Mouse (Mus musculus) heart, embryonic 14.5 days (tissue): ENCODE data around the gene Gm16181. TPM values are rescaled to one million over a fixed set of nuclear protein-coding genes. Genes with fewer than 3 reads are reported as not detected.
A peak's percentile ranks its signal among the peaks of the same experiment; 100 is the strongest.

Experiments used
- ATAC-seq: fragments of 200-750 bp; cut with Nextera tagmentation; 2 replicates; pipeline ENCODE4 v1.8.0; 2017; ENCODE audit warnings: low read depth, moderate TSS enrichment; ENCODE audit not compliant: insufficient number of reproducible peaks, insufficient read depth, low FRiP score
- H3K27ac ChIP-seq, 2 experiments: fragments of 200-500 bp in 1 of 2; fragments of 300-500 bp in 1 of 2; sonication (generic) in 1 of 2; replicated peaks in 1 of 2; 2 replicates each; pipeline ENCODE4 v1.5.1; 2012 to 2014; ENCODE audit warnings: low read depth in 2 of 2, low read length in 2 of 2, control low read depth in 1 of 2, mild to moderate bottlenecking in 1 of 2, mixed read lengths in 1 of 2; ENCODE audit not compliant: control insufficient read depth in 1 of 2, insufficient read depth in 1 of 2
- H3K27me3 ChIP-seq: fragments of 300-500 bp; sonication (generic); 2 replicates; pipeline ENCODE4 v1.6.1; 2014; ENCODE audit warnings: mild to moderate bottlenecking, low read length, control low read depth; ENCODE audit not compliant: control insufficient read depth, insufficient read depth
- H3K36me3 ChIP-seq: fragments of 300-500 bp; sonication (generic); 2 replicates; pipeline ENCODE4 v1.6.1; 2014; ENCODE audit warnings: mild to moderate bottlenecking, control low read depth, low read length, mixed read lengths; ENCODE audit not compliant: control insufficient read depth, insufficient read depth
- H3K4me1 ChIP-seq, 2 experiments: fragments of 200-500 bp in 1 of 2; fragments of 300-500 bp in 1 of 2; sonication (generic) in 1 of 2; 2 replicates each; pipeline ENCODE4 v1.6.1; 2012 to 2014; ENCODE audit warnings: low read length in 2 of 2, control low read depth in 1 of 2, mixed read lengths in 1 of 2; ENCODE audit not compliant: control insufficient read depth in 2 of 2, insufficient read depth in 2 of 2
- H3K4me2 ChIP-seq: fragments of 300-500 bp; sonication (generic); 2 replicates; pipeline ENCODE4 v1.6.1; 2014; ENCODE audit warnings: mild to moderate bottlenecking, low read length
- H3K4me3 ChIP-seq, 2 experiments: fragments of 200-500 bp in 1 of 2; fragments of 300-500 bp in 1 of 2; sonication (generic) in 1 of 2; 2 replicates each; pipeline ENCODE4 v1.5.1; 2012 to 2014; ENCODE audit warnings: low read length in 2 of 2, mild to moderate bottlenecking in 2 of 2, control low read depth in 1 of 2, low read depth in 1 of 2, moderate library complexity in 1 of 2; ENCODE audit not compliant: control insufficient read depth in 1 of 2, insufficient read depth in 1 of 2
- H3K9ac ChIP-seq: fragments of 300-500 bp; sonication (generic); 2 replicates; pipeline ENCODE4 v1.6.1; 2014; ENCODE audit warnings: mild to moderate bottlenecking, low read length
- H3K9me3 ChIP-seq: fragments of 300-500 bp; sonication (generic); 2 replicates; pipeline ENCODE4 v1.6.1; 2016; ENCODE audit warnings: low read length, control low read depth; ENCODE audit not compliant: control insufficient read depth
- WGBS: fragments of 180-500 bp; shearing (Covaris S2); extraction: QIAGEN DNeasy Blood & Tissue Kit; methylation state at CpG from one replicate; pipeline ENCODE4 v1.1.7; 2014; 5-methylcytosine and 5-hydroxymethylcytosine counted together
- polyA plus RNA-seq: library from polyadenylated mRNA; unstranded; fragments of >200 nt; fragmentation: Nextera tagmentation; extraction: Ambion mirVana; gene quantifications from 2 replicates; pipeline ENCODE4 v1.2.1, GENCODE M21; 2014

Gm16181 gene
- polyA plus RNA-seq = 0.69 TPM in 1 of 2 replicates, not detected in the other

DNA sequence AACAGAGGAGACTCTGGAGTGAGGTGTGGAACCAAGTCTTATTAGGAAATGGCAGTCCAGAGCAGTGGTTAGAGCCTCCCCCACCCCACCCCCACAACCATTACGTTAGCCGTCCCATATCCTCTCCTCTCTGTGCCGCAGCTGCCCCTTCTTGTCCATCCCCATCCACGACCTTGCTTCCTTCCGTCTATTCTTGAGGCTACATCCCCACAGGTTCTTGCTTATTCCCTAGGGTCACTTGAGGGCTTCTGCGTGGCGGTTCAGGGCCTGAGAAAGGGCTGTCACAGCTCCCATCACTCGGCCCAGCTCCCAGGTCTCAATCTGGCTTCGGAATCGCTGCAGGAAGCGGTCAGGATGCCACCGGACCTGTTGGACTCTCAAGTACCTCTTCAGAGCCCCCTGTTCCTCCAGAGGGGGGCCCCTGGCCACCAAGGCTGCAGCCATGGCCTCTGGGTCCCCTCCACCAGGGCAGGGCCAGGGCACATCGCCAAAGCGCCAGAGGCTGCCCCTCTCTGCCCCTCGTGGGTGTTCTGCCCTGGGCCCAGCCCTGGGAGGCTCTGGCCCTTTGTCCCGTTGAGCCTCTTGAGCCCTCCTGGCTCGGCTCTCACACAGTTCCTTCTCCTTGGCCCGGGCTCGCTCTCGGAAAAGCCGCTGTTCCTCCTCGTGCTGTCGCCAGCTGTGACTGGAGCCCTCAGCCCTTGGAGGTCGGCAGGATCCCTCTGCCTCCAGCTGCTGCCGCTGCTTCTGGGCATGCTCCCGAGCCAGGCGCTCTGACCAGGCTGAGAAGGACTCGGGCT, at the start of gene Gm16181:
TSS of gene Gm16181 (plus strand) at position 679 of the 797 bp plus-strand sequence.
- peak within 1 kb of the TSS; percentile 9 to 72; a peak in 2 of 4 replicates for H3K27ac ChIP-seq
- no peaks in the 10 kb centered on the region for H3K9me3 ChIP-seq
- no peak within 1 kb of the TSS for H3K4me2 ChIP-seq
- 65% methylated on average over 28 of the region's 28 CpGs for WGBS
- H3K36me3 ChIP-seq = peaks cover 43% of the 10 kb centered on the region
- no peaks in the 10 kb centered on the region for H3K27me3 ChIP-seq
- 0 out of 2 replicates have a peak, but pooled peaks have one; percentile 2 for ATAC-seq
- no peak within 1 kb of the TSS for H3K4me3 ChIP-seq
- peaks cover 9 to 20% of the 10 kb centered on the region in 2 experiments for H3K4me1 ChIP-seq
- H3K9ac ChIP-seq = peak within 1 kb of the TSS; percentile 30; the same call in 1 of the 2 replicates

- WGBS = 48% methylated on average over 11 of the region's 11 CpGs
- ATAC-seq = no peak
- Histone ChIP-seq H3K9me3 (no peaks in the 10 kb centered on the region), H3K27ac (no peak overlapping the region), H3K36me3 (no peaks in the 10 kb centered on the region), H3K9ac (peak overlapping the region; percentile 48; the same call in 1 of the 2 replicates), H3K4me2 (no peak overlapping the region), H3K27me3 (no peaks in the 10 kb centered on the region), H3K4me3 (no peak overlapping the region), H3K4me1 (no peaks in the 10 kb centered on the region; a peak in 1 of 4 replicates)
Observed at GRCm38 (mm10) chr17:35172445-35173234, 48.0 kb upstream of the Gm16181 start.

DNA sequence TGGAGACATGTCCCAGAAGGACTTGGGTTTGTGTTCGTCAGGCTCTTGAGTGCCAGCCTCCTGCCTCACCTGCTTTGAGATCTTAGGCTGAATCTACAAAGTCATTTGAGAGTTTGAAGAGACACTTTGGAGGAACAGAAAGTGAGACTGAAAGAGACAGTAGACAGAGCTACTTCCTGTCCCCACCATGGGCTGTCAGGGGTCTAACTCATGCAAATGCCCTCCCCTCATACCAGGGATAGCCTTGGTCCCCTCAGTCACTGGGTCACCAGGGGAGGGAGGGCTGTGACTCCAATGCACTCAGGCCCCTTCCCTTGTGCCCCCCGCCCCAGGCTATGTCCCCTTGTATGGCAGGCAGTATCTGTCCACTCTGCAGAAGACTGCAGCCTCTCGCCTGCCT, 47.3 kb upstream of the Gm16181 start:
- no peaks in the 10 kb centered on the region for H3K27me3 ChIP-seq
- ATAC-seq = no peak
- WGBS = 59% methylated on average over 3 of the region's 3 CpGs
- H3K4me2 ChIP-seq = no peak overlapping the region
- no peak overlapping the region for H3K27ac ChIP-seq
- no peaks in the 10 kb centered on the region for H3K9me3 ChIP-seq
- no peak overlapping the region for H3K4me3 ChIP-seq
- no peak overlapping the region for H3K9ac ChIP-seq
- H3K36me3 ChIP-seq = no peaks in the 10 kb centered on the region
- H3K4me1 ChIP-seq = no peaks in the 10 kb centered on the region; a peak in 1 of 4 replicates

DNA sequence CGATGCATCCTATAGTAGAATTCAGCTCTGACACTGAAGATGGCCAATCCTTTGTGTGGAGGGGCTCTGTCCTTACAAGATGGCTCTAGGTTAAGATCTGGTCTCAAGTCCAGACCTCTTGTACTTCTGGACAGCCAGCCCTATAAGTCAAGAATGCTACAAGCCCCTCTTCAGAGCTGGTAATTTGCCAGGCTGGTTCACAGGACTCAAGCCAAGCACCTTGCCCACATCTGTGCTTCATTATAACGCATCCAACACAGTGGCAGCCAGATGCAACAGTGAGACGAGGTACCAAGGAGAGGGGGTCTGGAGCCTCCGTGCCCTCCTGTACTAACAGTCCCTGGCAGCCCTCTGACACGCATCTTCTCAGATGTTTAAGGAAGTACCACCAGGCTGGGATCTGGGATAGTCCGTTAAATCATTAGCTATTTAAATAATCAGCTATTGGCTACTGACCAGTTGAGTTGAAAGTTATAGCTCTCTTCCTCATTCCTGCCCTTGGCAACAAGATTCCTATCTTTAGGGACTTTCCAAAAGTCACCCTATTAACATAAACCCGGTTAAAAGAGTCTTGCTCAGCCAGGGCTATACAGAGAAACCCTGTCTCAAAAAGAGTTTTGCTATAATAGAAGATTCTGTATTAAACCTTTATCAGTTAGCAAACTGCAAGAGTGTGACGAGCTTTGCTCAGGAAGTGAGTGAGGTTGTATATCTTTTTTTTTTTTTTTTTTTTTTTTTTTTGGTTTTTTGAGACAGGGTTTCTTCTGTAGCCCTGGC, 46.2 kb upstream of the Gm16181 start:
- H3K36me3 ChIP-seq = no peaks in the 10 kb centered on the region
- no peaks in the 10 kb centered on the region; a peak in 1 of 4 replicates for H3K4me1 ChIP-seq
- H3K4me3 ChIP-seq = no peak overlapping the region
- H3K27ac ChIP-seq = no peak overlapping the region
- no peak for ATAC-seq
- H3K27me3 ChIP-seq = no peaks in the 10 kb centered on the region
- no peak overlapping the region for H3K9ac ChIP-seq
- WGBS = 65% methylated on average over 8 of the region's 8 CpGs
- H3K4me2 ChIP-seq = no peak overlapping the region
- H3K9me3 ChIP-seq = no peaks in the 10 kb centered on the region

DNA sequence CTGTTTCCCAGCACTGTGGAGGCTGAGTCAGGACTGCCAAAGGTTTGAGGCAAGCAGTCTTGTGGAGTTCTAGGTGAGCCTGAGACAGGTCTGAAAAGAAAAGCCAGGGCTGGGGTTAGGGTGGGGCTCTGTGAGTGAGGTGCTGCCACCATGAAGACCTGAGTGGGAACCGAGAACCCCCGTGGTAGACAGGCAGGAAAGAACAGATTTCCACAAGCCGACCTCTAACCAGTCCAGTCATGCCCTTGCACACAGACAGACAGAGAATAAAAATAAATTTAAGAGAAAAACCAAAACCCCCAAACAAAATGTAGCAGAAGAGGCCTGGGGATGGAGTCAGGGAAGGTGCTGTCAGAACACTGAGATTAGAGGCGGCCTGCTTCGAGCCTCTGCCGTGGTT, 45.3 kb upstream of the Gm16181 start:
- ATAC-seq = no peak
- no peak overlapping the region for H3K9ac ChIP-seq
- no peak overlapping the region for H3K4me3 ChIP-seq
- H3K36me3 ChIP-seq = no peaks in the 10 kb centered on the region
- no peaks in the 10 kb centered on the region for H3K9me3 ChIP-seq
- H3K4me2 ChIP-seq = no peak overlapping the region
- no peaks in the 10 kb centered on the region; a peak in 1 of 4 replicates for H3K4me1 ChIP-seq
- H3K27me3 ChIP-seq = no peaks in the 10 kb centered on the region
- no peak overlapping the region for H3K27ac ChIP-seq
- WGBS = 76% methylated on average over 6 of the region's 6 CpGs

DNA sequence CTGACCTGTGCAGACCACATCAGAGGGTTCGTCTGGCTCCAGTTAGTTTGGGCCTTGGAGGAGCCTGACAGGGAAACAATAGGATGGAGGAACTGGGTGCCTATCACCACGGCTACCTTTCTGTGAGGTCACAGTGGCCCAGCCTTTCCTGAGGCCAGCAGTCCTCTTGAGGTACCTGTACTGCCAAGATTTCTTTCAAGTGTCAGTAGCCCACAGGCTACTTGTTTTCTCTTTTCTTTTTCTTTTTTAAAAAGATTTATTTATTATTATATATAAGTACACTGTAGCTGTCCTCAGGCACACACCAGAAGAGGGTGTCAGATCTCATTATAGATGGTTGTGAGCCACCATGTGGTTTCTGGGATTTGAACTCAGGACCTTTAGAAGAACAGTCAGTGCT, 44.7 kb upstream of the Gm16181 start, which contains the start of gene Aif1:
TSS of gene Aif1 (minus strand) at position 101 of the 400 bp plus-strand sequence.
- Histone ChIP-seq H3K9ac (no peak within 1 kb of the TSS), H3K27ac (no peak within 1 kb of the TSS), H3K36me3 (no peaks in the 10 kb centered on the region), H3K27me3 (no peaks in the 10 kb centered on the region), H3K4me1 (no peaks in the 10 kb centered on the region; a peak in 1 of 4 replicates), H3K4me2 (no peak within 1 kb of the TSS), H3K9me3 (no peaks in the 10 kb centered on the region), H3K4me3 (no peak within 1 kb of the TSS)
- 63% methylated on average over 2 of the region's 2 CpGs for WGBS
- no peak for ATAC-seq

- Histone ChIP-seq H3K4me2 (no peak overlapping the region), H3K9me3 (no peaks in the 10 kb centered on the region), H3K36me3 (no peaks in the 10 kb centered on the region), H3K27me3 (no peaks in the 10 kb centered on the region), H3K4me1 (no peaks in the 10 kb centered on the region), H3K9ac (no peak overlapping the region), H3K4me3 (no peak overlapping the region), H3K27ac (no peak overlapping the region)
- ATAC-seq = peak; percentile 29; the same call in 1 of the 2 replicates
- WGBS = 15% methylated on average over 5 of the region's 5 CpGs
Observed at GRCm38 (mm10) chr17:35178528-35178927, 42.1 kb upstream of the Gm16181 start.
